Mouse (Mus musculus) G1E-ER4 (cell line): ENCODE results near the gene Cdkl3. TPM values are rescaled to one million over a fixed set of nuclear protein-coding genes. Genes with fewer than 3 reads are reported as not detected.

Experiments
- GATA1 ChIP-seq: IDR thresholded peaks from one replicate; pipeline ENCODE4 v1.8.0; 2012; ENCODE audit warnings: low read length, inconsistent platforms
- polyA plus RNA-seq: library from polyadenylated mRNA; stranded (reverse); fragments of >175 nt; gene quantifications from 2 replicates; pipeline ENCODE4 v1.2.3, GENCODE M21; 2012

The Cdkl3 gene
- 1.0 and 1.5 TPM in 2 replicates for polyA plus RNA-seq

DNA sequence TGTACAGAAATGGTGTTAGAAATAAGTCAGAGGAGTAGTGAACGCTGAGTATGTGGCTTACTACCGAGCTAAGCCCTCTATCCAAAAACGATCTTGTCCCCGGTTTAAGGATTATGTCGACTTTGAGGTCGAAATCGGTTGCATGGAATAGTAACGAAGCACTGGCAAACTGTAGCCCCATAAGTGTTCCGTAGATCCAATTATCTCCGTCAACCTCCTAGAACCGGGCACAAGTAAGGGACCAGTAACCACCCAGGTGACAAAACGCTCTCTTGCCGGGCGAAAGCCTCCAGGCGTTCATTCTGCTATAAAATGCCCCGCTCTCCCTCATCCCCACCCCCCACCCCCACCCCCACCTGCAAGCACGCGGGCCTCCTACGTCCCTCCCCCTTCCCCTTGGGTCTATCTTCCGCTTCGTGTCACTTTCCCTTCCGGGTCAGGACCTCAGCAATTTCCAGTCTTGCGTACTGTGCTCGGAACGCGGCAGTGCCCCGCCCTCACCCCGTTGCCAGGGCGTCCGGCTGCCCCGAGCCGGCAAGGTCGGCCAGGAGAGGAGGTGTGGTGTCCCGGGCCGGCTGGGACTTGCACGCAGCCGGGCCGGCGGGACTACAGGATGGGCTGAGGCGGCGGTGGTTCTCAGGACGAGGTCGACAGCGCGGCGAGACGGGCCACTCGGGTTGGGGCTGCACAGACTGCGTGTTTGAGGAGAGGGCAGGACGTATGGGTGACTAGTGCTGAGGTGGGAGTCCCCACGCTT lies at the start of gene Cdkl3:
TSS of gene Cdkl3 (plus strand) at position 450 of the 757 bp plus-strand sequence.
- no peak for TF ChIP-seq GATA1

DNA sequence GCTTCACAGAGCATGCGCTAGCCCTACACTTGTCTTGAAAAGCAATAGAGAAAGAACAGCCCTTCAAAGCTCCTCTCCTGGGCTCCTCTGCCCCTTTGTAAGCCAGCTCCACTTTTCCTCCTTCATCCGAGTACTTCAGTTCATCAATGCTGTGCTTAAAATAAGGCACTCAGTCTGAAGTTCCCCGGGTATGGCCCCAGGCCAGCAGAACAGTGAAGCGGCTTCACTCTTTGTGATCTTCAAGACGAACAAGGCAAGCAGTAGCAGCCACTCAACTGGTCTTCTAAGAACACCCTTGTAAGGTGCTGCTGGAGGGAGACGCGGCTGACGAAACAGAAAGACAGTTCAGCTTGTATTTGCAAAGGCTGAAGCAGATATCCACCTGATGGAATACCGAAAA lies 47.9 kb upstream of the Cdkl3 start:
- no peak for TF ChIP-seq GATA1

- TF ChIP-seq GATA1 = no peak
Measured at GRCm38 (mm10) chr11:51957760-51958159, 46.3 kb upstream of the Cdkl3 start.

GRCm38 (mm10) chr11:51959511-51959910 lies 44.5 kb upstream of the Cdkl3 start:
- TF ChIP-seq GATA1 = no peak

DNA sequence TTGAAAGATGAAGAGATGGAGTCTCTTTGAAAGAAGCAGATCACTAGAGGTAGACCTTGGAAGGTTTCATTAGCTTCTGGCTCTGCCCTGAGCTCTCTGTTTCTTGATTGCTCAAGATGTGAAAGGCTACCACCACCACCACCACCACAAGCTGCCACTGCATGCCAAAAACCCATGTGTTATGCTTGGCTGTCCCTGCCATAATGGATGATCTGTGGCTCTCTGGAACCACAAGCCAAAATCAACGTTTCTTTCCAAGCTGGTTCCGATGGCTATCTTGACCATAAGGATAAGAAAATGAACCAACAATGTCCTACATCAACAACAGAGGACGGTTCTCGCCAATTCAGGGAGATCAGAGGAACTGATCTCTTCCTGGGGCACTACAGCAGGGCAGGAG lies 44.0 kb upstream of the Cdkl3 start:
- TF ChIP-seq GATA1 = no peak

- TF ChIP-seq GATA1 = no peak
Measured at GRCm38 (mm10) chr11:51960967-51961471, 43.0 kb upstream of the Cdkl3 start.

- no peak for TF ChIP-seq GATA1
Measured at GRCm38 (mm10) chr11:51961761-51962160, 42.3 kb upstream of the Cdkl3 start.

- TF ChIP-seq GATA1 = no peak
Measured at GRCm38 (mm10) chr11:51962277-51962676, 41.7 kb upstream of the Cdkl3 start.

DNA sequence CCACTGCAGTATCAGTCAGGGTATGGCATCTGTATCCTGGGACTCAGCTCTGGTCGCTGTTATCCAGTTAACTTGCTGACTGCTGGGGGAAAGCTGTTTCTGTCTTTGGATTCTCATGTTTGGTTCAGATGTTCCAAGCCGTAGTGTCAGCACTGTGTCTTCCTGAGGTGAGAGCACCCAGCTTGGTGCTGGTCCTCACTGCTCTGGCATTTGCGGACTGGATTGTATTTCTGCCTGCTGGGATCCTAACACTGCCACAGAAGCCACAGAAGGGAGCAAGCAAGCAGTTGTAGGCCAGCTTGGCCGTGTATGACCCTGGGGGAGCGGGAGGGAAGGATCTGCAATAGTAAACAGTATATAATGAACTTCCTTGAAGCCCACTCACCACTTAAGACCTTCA lies 37.4 kb upstream of the Cdkl3 start:
- TF ChIP-seq GATA1 = no peak

DNA sequence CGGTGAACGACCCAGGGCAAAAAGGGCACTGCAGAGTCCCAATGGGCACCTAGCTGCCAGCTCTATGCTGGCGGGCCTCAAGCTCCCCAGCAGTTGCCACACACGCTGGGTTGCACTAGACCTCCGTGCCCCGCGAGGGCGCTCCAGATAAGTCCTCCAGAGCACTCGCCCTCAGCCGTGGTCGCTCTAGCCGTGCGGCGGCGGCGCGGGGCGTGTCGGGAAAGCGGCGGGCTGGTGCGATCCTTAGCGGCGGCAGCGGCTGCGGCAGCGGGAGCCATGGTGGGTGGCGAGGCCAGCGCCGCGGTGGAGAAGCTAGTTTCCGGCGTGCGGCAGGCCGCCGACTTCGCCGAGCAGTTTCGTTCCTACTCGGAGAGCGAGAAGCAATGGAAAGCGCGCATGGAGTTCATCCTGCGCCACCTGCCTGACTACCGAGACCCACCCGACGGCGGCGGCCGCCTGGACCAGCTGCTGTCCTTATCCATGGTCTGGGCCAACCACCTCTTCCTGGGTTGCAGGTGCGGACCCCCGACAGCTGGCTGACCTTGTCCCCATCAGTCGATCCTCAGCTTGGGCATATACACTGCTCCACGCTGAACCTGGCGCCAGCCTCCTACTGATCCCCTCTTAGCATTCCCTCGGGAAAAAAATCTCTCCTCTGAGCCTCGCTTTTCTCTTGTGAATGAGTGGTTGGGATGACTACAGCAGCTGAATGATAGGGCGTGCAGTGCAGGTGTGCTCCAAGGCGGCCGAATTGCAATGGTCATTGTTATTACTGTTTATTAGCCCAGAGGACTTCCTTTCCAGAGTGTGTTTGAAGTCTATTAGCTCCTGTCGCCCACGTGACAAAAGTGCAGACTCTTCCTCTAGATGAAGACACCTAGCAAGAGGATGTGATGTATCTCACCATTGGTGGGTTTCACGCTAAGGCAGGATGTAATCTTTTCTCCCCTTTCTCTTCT lies 36.3 kb upstream of the Cdkl3 start, which contains the start of gene Cdkn2aipnl:
TSS of gene Cdkn2aipnl (plus strand) at position 219 of the 959 bp plus-strand sequence.
- TF ChIP-seq GATA1 = no peak

DNA sequence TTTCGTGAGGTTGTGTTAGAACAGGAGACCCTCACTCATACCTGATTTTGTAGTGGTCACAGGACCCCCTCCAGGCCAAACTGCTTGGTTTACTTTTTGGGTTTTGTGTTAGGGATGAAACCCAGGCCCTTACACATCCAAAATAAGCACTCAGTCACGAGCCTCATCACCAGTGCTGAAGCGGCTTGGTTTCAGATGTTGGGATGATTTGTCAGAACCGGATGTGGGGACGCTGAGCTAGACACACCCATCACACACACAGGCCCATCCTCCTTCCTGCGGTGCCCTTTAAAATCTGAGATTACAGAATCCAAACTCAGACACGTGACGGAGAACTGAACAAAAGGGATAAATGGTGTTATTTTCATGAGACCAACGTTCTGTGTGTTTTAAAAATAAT lies 35.1 kb upstream of the Cdkl3 start:
- no peak for TF ChIP-seq GATA1

DNA sequence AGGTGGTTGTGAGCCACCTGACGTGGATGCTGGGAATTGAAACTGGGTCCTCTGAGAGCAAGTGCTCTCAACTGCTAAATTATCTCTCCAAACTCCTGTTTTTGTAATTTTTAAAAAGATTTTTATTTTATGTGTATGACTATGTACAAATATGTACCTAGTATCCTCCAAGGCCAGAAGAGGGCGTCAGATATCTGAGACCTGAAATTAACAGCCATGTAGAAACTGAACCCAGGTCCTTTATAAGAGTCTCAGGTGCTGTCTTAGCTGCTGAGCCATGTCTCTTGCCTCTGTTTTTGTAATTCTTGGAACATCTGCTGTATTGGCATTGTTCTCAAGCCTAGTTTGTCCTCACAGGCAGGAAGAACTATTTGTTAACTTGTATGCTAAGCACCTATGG lies 34.5 kb upstream of the Cdkl3 start:
- no peak for TF ChIP-seq GATA1

DNA sequence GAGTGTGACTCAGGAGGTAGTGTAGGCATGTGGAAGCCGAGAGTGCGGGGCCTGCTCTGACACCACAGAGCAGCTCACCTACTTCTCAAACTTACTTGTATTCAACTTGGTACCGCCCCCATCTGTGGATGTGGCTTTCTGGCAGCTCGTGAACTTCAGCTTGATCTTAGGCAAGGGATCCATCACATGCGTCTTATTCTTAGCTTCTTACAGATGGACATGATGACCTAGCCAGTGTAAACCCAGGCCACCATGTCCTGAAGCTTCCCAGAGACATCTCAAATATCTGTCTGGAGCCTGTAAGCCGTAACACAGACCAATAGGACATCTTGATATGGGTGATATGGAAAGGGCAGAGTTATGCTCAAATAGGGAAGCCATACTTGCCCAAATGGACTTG lies 32.4 kb upstream of the Cdkl3 start:
- no peak for TF ChIP-seq GATA1

DNA sequence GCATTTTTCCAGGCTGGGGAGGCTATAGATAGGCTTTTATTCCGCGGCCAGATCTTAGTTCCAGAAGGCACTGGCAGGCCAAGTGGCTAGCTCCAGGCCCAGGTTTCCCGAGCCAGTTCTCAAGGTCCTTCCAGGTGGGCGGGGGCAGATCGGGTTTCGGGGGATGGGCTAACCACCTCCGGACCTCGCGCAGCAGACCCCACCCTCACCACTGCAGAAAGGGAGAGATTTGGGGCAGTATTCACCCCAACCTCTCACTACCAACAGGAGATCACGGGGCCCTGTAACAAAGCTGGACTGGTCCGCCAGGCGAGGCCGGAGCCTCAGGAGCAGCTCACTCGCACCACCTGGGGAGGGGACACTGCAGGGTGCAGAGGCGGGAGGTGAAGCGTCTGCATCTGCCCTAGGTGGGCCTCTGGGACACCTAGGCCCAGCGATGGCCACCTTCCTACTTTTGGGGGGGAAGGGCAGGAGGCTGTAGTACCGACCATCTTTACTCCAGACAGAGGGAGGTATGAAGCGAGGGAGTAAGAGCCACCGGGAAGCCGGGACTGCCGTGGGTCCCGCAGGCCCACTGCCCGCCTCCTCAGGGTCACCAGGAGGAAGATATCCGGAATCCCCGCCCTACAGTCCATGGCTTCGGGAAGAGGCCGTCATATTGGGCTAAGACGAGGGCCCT lies 4.3 kb upstream of the Cdkl3 start:
- TF ChIP-seq GATA1 = no peak

DNA sequence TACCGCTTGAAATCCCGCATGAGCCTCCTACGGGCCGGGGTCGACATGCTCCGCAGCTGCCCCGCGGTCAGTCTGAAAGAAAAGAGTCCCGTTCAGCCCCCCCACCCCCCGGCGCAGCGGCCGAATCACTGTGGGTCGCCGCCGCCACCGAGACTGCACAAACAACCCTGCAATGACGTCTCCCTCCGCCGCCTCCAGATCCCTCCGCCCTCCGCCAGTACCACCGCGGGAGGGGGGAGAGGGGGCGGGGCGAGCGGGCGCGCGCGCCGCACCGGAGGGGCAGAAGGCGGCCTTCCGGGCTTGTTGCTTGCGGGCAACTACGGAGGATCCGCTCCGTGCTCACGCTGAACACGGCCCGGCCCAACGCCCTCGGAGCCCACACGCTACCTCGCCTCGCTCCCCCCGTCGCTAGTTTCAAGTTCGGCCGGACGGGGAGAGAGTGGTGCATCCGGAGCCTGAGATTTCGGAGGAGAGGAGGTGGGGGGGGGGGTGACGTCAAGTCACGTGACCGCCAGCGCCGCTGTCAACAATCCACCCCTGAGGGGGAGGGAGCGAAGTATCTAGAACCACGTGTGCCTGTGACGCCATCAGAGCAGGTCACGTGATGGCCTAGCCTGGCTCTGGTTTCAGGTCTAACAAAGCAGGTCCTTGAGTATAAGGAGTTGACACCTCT lies 3.6 kb upstream of the Cdkl3 start, which contains the start of gene Ube2b:
TSS of gene Ube2b (minus strand) at position 473 of the 673 bp plus-strand sequence.
- TF ChIP-seq GATA1 = no peak

- no peak for TF ChIP-seq GATA1
Measured at GRCm38 (mm10) chr11:52001341-52001740, 2.7 kb upstream of the Cdkl3 start.
